In genomic region chrX:102157423-102157791, GRCm38 (mm10) we compare ENCODE assay signal across 7 mouse cellular contexts. TPM values are rescaled to one million over a fixed set of nuclear protein-coding genes. Genes with fewer than 3 reads are reported as not detected.
DNase-seq lines count a peak whose midpoint lies in the region; ATAC-seq lines count a peak whose summit lies in the region.

No protein-coding gene starts in this region.

- DNase-seq in forebrain, embryonic 11.5 days (ENCODE audit: low spot score): no peak
- no peak for DNase-seq in right cerebral cortex, postnatal 4 days
- no peak for DNase-seq in cerebellum, adult 8-10 months

- no peaks in the 10 kb centered on the region for H3K36me3 ChIP-seq in megakaryocyte, embryonic 14.5 days (replicated peaks; ENCODE audit: low read length)
- H3K36me3 ChIP-seq in forebrain, embryonic 11.5 days (ENCODE audit: control insufficient read depth, insufficient read depth, low read length): no peaks in the 10 kb centered on the region
- no peaks in the 10 kb centered on the region for H3K36me3 ChIP-seq in limb, embryonic 13.5 days
- no peaks in the 10 kb centered on the region for H3K36me3 ChIP-seq in stomach, embryonic 14.5 days (ENCODE audit: control insufficient read depth, insufficient read depth, low read length)

- H3K4me3 ChIP-seq in megakaryocyte, embryonic 14.5 days (replicated peaks): peak overlapping the region; percentile 92
- H3K4me3 ChIP-seq in forebrain, embryonic 11.5 days (ENCODE audit: low read depth, low read length): peak overlapping the region; percentile 22; the same call in 1 of the 2 replicates
- peak overlapping the region; percentile 41 for H3K4me3 ChIP-seq in limb, embryonic 13.5 days
- peak overlapping the region; percentile 25 for H3K4me3 ChIP-seq in stomach, embryonic 14.5 days (ENCODE audit: low read depth, low read length)

- ATAC-seq in megakaryocyte, adult 5-6 weeks (ENCODE audit: poor library complexity, severe bottlenecking): no peak
- peak; percentile 28; the same call in 1 of the 2 replicates for ATAC-seq in forebrain, embryonic 11.5 days (replicated peaks; ENCODE audit: low FRiP score)
- ATAC-seq in limb, embryonic 13.5 days (ENCODE audit: low FRiP score, low read depth): no peak; the same call in 1 of the 2 replicates
- ATAC-seq in stomach, embryonic 14.5 days (ENCODE audit: insufficient number of reproducible peaks, insufficient read depth, low FRiP score, low read depth): no peak

- peaks cover 10% of the 10 kb centered on the region; the same call in 1 of the 2 replicates for H3K9me3 ChIP-seq in megakaryocyte, embryonic 14.5 days
- H3K9me3 ChIP-seq in forebrain, embryonic 11.5 days (ENCODE audit: control insufficient read depth, low read length): no peaks in the 10 kb centered on the region
- H3K9me3 ChIP-seq in limb, embryonic 13.5 days: no peaks in the 10 kb centered on the region
- H3K9me3 ChIP-seq in stomach, embryonic 14.5 days (ENCODE audit: control insufficient read depth, low read depth, low read length): no peaks in the 10 kb centered on the region

- peak overlapping the region; percentile 40; the same call in 1 of the 2 replicates for H3K4me2 ChIP-seq in forebrain, embryonic 11.5 days (ENCODE audit: low read depth, low read length, severe bottlenecking)
- H3K4me2 ChIP-seq in limb, embryonic 13.5 days (replicated peaks): peak overlapping the region; percentile 53
- peak overlapping the region; percentile 33 for H3K4me2 ChIP-seq in stomach, embryonic 14.5 days (replicated peaks; ENCODE audit: low read depth, low read length)

- H3K4me1 ChIP-seq in megakaryocyte, embryonic 14.5 days: peaks cover 5% of the 10 kb centered on the region; the same call in 1 of the 2 replicates
- H3K4me1 ChIP-seq in forebrain, embryonic 11.5 days (replicated peaks; ENCODE audit: control insufficient read depth, insufficient read depth, low read length): no peaks in the 10 kb centered on the region
- no peaks in the 10 kb centered on the region for H3K4me1 ChIP-seq in limb, embryonic 13.5 days
- H3K4me1 ChIP-seq in stomach, embryonic 14.5 days (ENCODE audit: control insufficient read depth, insufficient read depth, low read length): no peaks in the 10 kb centered on the region

- 46% methylated on average over 5 of the region's 5 CpGs for WGBS in forebrain, embryonic 11.5 days
- 49% methylated on average over 5 of the region's 5 CpGs for WGBS in limb, embryonic 13.5 days
- 47% methylated on average over 5 of the region's 5 CpGs for WGBS in stomach, embryonic 14.5 days

- H3K27ac ChIP-seq in forebrain, embryonic 11.5 days (ENCODE audit: low read depth, low read length): 0 out of 2 replicates have a peak overlapping the region, but pooled peaks have one; percentile 37
- peak overlapping the region; percentile 74 for H3K27ac ChIP-seq in limb, embryonic 13.5 days
- peak overlapping the region; percentile 61; the same call in 1 of the 2 replicates for H3K27ac ChIP-seq in stomach, embryonic 14.5 days (ENCODE audit: low read length)

- H3K27me3 ChIP-seq in megakaryocyte, embryonic 14.5 days (replicated peaks): peaks cover 2% of the 10 kb centered on the region
- no peaks in the 10 kb centered on the region for H3K27me3 ChIP-seq in forebrain, embryonic 11.5 days (ENCODE audit: control insufficient read depth, insufficient read depth, low read length)
- peaks cover 9% of the 10 kb centered on the region; the same call in 1 of the 2 replicates for H3K27me3 ChIP-seq in limb, embryonic 13.5 days
- no peaks in the 10 kb centered on the region for H3K27me3 ChIP-seq in stomach, embryonic 14.5 days (ENCODE audit: control insufficient read depth, insufficient read depth, low read length)

- H3K9ac ChIP-seq in forebrain, embryonic 11.5 days (ENCODE audit: low read length): peak overlapping the region; percentile 55
- H3K9ac ChIP-seq in limb, embryonic 13.5 days: peak overlapping the region; percentile 50; the same call in 1 of the 2 replicates
- no peak overlapping the region for H3K9ac ChIP-seq in stomach, embryonic 14.5 days (replicated peaks; ENCODE audit: low read depth, low read length)

RNA-seq across cellular contexts. Expression of gene Ercc6l, which starts 0.5 kb away (rescaled TPM):
- 0.18 TPM in 1 of 2 replicates, not detected in the other for polyA plus RNA-seq in megakaryocyte, embryonic 14.5 days (2012; ENCODE audit: insufficient read depth, low replicate concordance)
- 22.7 and 26.9 TPM in 2 replicates for total RNA-seq in megakaryocyte, adult 5-6 weeks (2015)
- total RNA-seq in megakaryocyte, adult 5-6 weeks (2017): 28.5 and 29.9 TPM in 2 replicates
- polyA plus RNA-seq in forebrain, embryonic 11.5 days (2014; fragmentation: Nextera tagmentation; extraction: Ambion mirVana): 22.5 and 27.1 TPM in 2 replicates
- polyA plus RNA-seq in limb, embryonic 13.5 days (2015; fragmentation: Nextera tagmentation; extraction: Ambion mirVana): 11.7 and 13.1 TPM in 2 replicates
- polyA plus RNA-seq in stomach, embryonic 14.5 days (2014; fragmentation: Nextera tagmentation; extraction: Ambion mirVana): 12.5 and 14.5 TPM in 2 replicates

RNA-seq across cellular contexts. Expression of gene Rps4x, which starts 31.8 kb away (rescaled TPM):
- 12.0 and 148 TPM in 2 replicates for polyA plus RNA-seq in megakaryocyte, embryonic 14.5 days (2012; ENCODE audit: insufficient read depth, low replicate concordance)
- 2,519 and 2,672 TPM in 2 replicates for total RNA-seq in megakaryocyte, adult 5-6 weeks (2015)
- total RNA-seq in megakaryocyte, adult 5-6 weeks (2017): 1,532 and 1,544 TPM in 2 replicates
- polyA plus RNA-seq in forebrain, embryonic 11.5 days (2014; fragmentation: Nextera tagmentation; extraction: Ambion mirVana): 646 and 665 TPM in 2 replicates
- polyA plus RNA-seq in limb, embryonic 13.5 days (2015; fragmentation: Nextera tagmentation; extraction: Ambion mirVana): 760 and 771 TPM in 2 replicates
- polyA plus RNA-seq in stomach, embryonic 14.5 days (2014; fragmentation: Nextera tagmentation; extraction: Ambion mirVana): 1,018 and 1,051 TPM in 2 replicates

RNA-seq across cellular contexts. Expression of gene Pin4, which starts 38.2 kb away (rescaled TPM):
- 9.7 TPM in 1 of 2 replicates, not detected in the other for polyA plus RNA-seq in megakaryocyte, embryonic 14.5 days (2012; ENCODE audit: insufficient read depth, low replicate concordance)
- 46.4 and 55.5 TPM in 2 replicates for total RNA-seq in megakaryocyte, adult 5-6 weeks (2015)
- 105 and 116 TPM in 2 replicates for total RNA-seq in megakaryocyte, adult 5-6 weeks (2017)
- polyA plus RNA-seq in forebrain, embryonic 11.5 days (2014; fragmentation: Nextera tagmentation; extraction: Ambion mirVana): 73.6 and 77.5 TPM in 2 replicates
- 74.8 and 75.3 TPM in 2 replicates for polyA plus RNA-seq in limb, embryonic 13.5 days (2015; fragmentation: Nextera tagmentation; extraction: Ambion mirVana)
- polyA plus RNA-seq in stomach, embryonic 14.5 days (2014; fragmentation: Nextera tagmentation; extraction: Ambion mirVana): 74.4 and 86.4 TPM in 2 replicates

Comparison
In these comparisons a context has a peak if more than half of its experiments do, and no peak if none do; other contexts are left out.
1. H3K4me3 ChIP-seq: peak in every context shown above with its lines; median percentile 92 in megakaryocyte, embryonic 14.5 days; 41 in limb, embryonic 13.5 days; 25 in stomach, embryonic 14.5 days; 22 in forebrain, embryonic 11.5 days.
2. RNA of gene Ercc6l, which starts 0.5 kb away (polyA plus RNA-seq): 22.5 to 27.1 TPM in forebrain, embryonic 11.5 days, 11.7 to 13.1 TPM in limb, embryonic 13.5 days and 12.5 to 14.5 TPM in stomach, embryonic 14.5 days; 0.18 TPM in megakaryocyte, embryonic 14.5 days; every median in the first group is over 10 times any median in the second.
3. Peak in every context shown above with its lines, with median percentiles within 50 percentile points of each other: H3K27ac ChIP-seq and H3K4me2 ChIP-seq.